Mouse (Mus musculus): ENCODE measurements at regions not wholly inside any gene's neighbourhood (a gene's known extent, or its start where the extent isn't known, plus 50 kb on each side); places are given as distances from the start of the nearest gene placed in this dataset.

GRCm38 (mm10) chr19:56046784-56047390 lies 240.1 kb upstream of the Habp2 start:
- H3K4me1 ChIP-seq: no peaks in the 10 kb centered on the region
- no peak overlapping the region for H3K9ac ChIP-seq
- 78% methylated on average over 16 of the region's 16 CpGs for WGBS
- H3K4me3 ChIP-seq (replicated peaks): no peak overlapping the region
- H3K36me3 ChIP-seq: no peaks in the 10 kb centered on the region
- no peak for ATAC-seq (replicated peaks; ENCODE audit: low FRiP score)
- H3K9me3 ChIP-seq (replicated peaks): no peaks in the 10 kb centered on the region
- no peak overlapping the region for H3K27ac ChIP-seq
- no peak overlapping the region for H3K4me2 ChIP-seq
- H3K27me3 ChIP-seq: no peaks in the 10 kb centered on the region

GRCm38 (mm10) chr19:56054186-56054585 lies 232.8 kb upstream of the Habp2 start:
- 88% methylated on average over 8 of the region's 8 CpGs for WGBS
- Histone ChIP-seq H3K27me3 (no peaks in the 10 kb centered on the region), H3K4me3 (replicated peaks) (no peak overlapping the region), H3K9me3 (replicated peaks) (no peaks in the 10 kb centered on the region), H3K4me2 (no peak overlapping the region), H3K9ac (no peak overlapping the region), H3K36me3 (no peaks in the 10 kb centered on the region), H3K27ac (no peak overlapping the region), H3K4me1 (no peaks in the 10 kb centered on the region)
- ATAC-seq (replicated peaks; ENCODE audit: low FRiP score): no peak

- H3K9ac ChIP-seq: no peak overlapping the region
- no peaks in the 10 kb centered on the region for H3K4me1 ChIP-seq
- no peaks in the 10 kb centered on the region for H3K27me3 ChIP-seq
- no peaks in the 10 kb centered on the region for H3K36me3 ChIP-seq
- 82% methylated on average over 6 of the region's 6 CpGs for WGBS
- no peak overlapping the region for H3K4me2 ChIP-seq
- no peak overlapping the region for H3K4me3 ChIP-seq (replicated peaks)
- H3K9me3 ChIP-seq (replicated peaks): no peaks in the 10 kb centered on the region
- no peak overlapping the region for H3K27ac ChIP-seq
- ATAC-seq (replicated peaks; ENCODE audit: low FRiP score): no peak
Measured at GRCm38 (mm10) chr19:56056397-56056796, 230.5 kb upstream of the Habp2 start.

GRCm38 (mm10) chr19:56061882-56062540 lies 224.9 kb upstream of the Habp2 start:
- H3K9ac ChIP-seq: no peak overlapping the region

GRCm38 (mm10) chr19:56063099-56063498 lies 223.8 kb upstream of the Habp2 start:
- Histone ChIP-seq H3K9me3 (replicated peaks) (no peaks in the 10 kb centered on the region), H3K27ac (no peak overlapping the region), H3K36me3 (no peaks in the 10 kb centered on the region), H3K4me2 (no peak overlapping the region), H3K4me3 (replicated peaks) (no peak overlapping the region), H3K4me1 (peaks cover 13% of the 10 kb centered on the region; the same call in 1 of the 2 replicates), H3K27me3 (no peaks in the 10 kb centered on the region), H3K9ac (no peak overlapping the region)
- 72% methylated on average over 5 of the region's 5 CpGs for WGBS
- ATAC-seq (replicated peaks; ENCODE audit: low FRiP score): no peak

More at GRCm38 (mm10) chr19:56061882-56062540, 224.9 kb upstream of the Habp2 start:
- no peak for ATAC-seq (replicated peaks; ENCODE audit: low FRiP score)
- no peak overlapping the region for H3K4me2 ChIP-seq
- WGBS: 64% methylated on average over 10 of the region's 10 CpGs
- no peaks in the 10 kb centered on the region for H3K27me3 ChIP-seq
- H3K36me3 ChIP-seq: no peaks in the 10 kb centered on the region
- H3K4me1 ChIP-seq: peaks cover 12% of the 10 kb centered on the region; the same call in 1 of the 2 replicates
- H3K4me3 ChIP-seq (replicated peaks): no peak overlapping the region
- H3K27ac ChIP-seq: no peak overlapping the region
- no peaks in the 10 kb centered on the region for H3K9me3 ChIP-seq (replicated peaks)

GRCm38 (mm10) chr19:56065730-56066129 lies 221.2 kb upstream of the Habp2 start:
- ATAC-seq (replicated peaks; ENCODE audit: low FRiP score): peak; percentile 58; the same call in 1 of the 2 replicates
- no peak overlapping the region for H3K4me2 ChIP-seq
- H3K9ac ChIP-seq: no peak overlapping the region
- 14% methylated on average over 6 of the region's 6 CpGs for WGBS
- no peaks in the 10 kb centered on the region for H3K36me3 ChIP-seq
- H3K4me3 ChIP-seq (replicated peaks): no peak overlapping the region
- H3K9me3 ChIP-seq (replicated peaks): no peaks in the 10 kb centered on the region
- peaks cover 18% of the 10 kb centered on the region for H3K4me1 ChIP-seq
- no peaks in the 10 kb centered on the region for H3K27me3 ChIP-seq
- H3K27ac ChIP-seq: no peak overlapping the region

- H3K4me1 ChIP-seq: peaks cover 26% of the 10 kb centered on the region
- no peaks in the 10 kb centered on the region for H3K9me3 ChIP-seq (replicated peaks)
- no peak overlapping the region for H3K4me2 ChIP-seq
- no peak for ATAC-seq (replicated peaks; ENCODE audit: low FRiP score)
- H3K4me3 ChIP-seq (replicated peaks): no peak overlapping the region
- 76% methylated on average over 8 of the region's 8 CpGs for WGBS
- no peak overlapping the region for H3K9ac ChIP-seq
- H3K27me3 ChIP-seq: no peaks in the 10 kb centered on the region
- no peaks in the 10 kb centered on the region for H3K36me3 ChIP-seq
- H3K27ac ChIP-seq: no peak overlapping the region
Measured at GRCm38 (mm10) chr19:56068165-56068564, 218.8 kb upstream of the Habp2 start.

GRCm38 (mm10) chr19:56068854-56069253 lies 218.1 kb upstream of the Habp2 start:
- no peak for ATAC-seq (replicated peaks; ENCODE audit: low FRiP score)
- no peak overlapping the region for H3K4me3 ChIP-seq (replicated peaks)
- H3K9me3 ChIP-seq (replicated peaks): no peaks in the 10 kb centered on the region
- H3K4me2 ChIP-seq: no peak overlapping the region
- peaks cover 26% of the 10 kb centered on the region for H3K4me1 ChIP-seq
- WGBS: 75% methylated on average over 12 of the region's 12 CpGs
- H3K27ac ChIP-seq: 0 out of 2 replicates have a peak overlapping the region, but pooled peaks have one; percentile 22
- no peaks in the 10 kb centered on the region for H3K27me3 ChIP-seq
- H3K9ac ChIP-seq: no peak overlapping the region
- H3K36me3 ChIP-seq: no peaks in the 10 kb centered on the region

- no peak overlapping the region for H3K4me3 ChIP-seq (replicated peaks)
- no peak overlapping the region for H3K4me2 ChIP-seq
- no peaks in the 10 kb centered on the region for H3K27me3 ChIP-seq
- no peaks in the 10 kb centered on the region for H3K9me3 ChIP-seq (replicated peaks)
- no peak for ATAC-seq (replicated peaks; ENCODE audit: low FRiP score)
- 0 out of 2 replicates have a peak overlapping the region, but pooled peaks have one; percentile 22 for H3K27ac ChIP-seq
- no peaks in the 10 kb centered on the region for H3K36me3 ChIP-seq
- H3K9ac ChIP-seq: no peak overlapping the region
- peaks cover 26% of the 10 kb centered on the region for H3K4me1 ChIP-seq
- 65% methylated on average over 10 of the region's 10 CpGs for WGBS
Measured at GRCm38 (mm10) chr19:56069266-56069665, 217.7 kb upstream of the Habp2 start.

- no peak for ATAC-seq (replicated peaks; ENCODE audit: low FRiP score)
- H3K36me3 ChIP-seq: no peaks in the 10 kb centered on the region
- no peaks in the 10 kb centered on the region for H3K9me3 ChIP-seq (replicated peaks)
- WGBS: 45% methylated on average over 4 of the region's 4 CpGs
- no peak overlapping the region for H3K4me3 ChIP-seq (replicated peaks)
- no peaks in the 10 kb centered on the region for H3K27me3 ChIP-seq
- no peak overlapping the region for H3K27ac ChIP-seq
- H3K9ac ChIP-seq: no peak overlapping the region
- H3K4me1 ChIP-seq: peaks cover 19% of the 10 kb centered on the region
- no peak overlapping the region for H3K4me2 ChIP-seq
Measured at GRCm38 (mm10) chr19:56071340-56071739, 215.6 kb upstream of the Habp2 start.

GRCm38 (mm10) chr19:56076128-56076527 lies 210.8 kb upstream of the Habp2 start:
- no peaks in the 10 kb centered on the region for H3K36me3 ChIP-seq
- H3K4me1 ChIP-seq: peaks cover 4% of the 10 kb centered on the region
- no peak overlapping the region for H3K9ac ChIP-seq
- no peaks in the 10 kb centered on the region for H3K27me3 ChIP-seq
- no peak for ATAC-seq (replicated peaks; ENCODE audit: low FRiP score)
- WGBS: 64% methylated on average over 8 of the region's 8 CpGs
- no peak overlapping the region for H3K4me2 ChIP-seq
- H3K9me3 ChIP-seq (replicated peaks): no peaks in the 10 kb centered on the region
- H3K4me3 ChIP-seq (replicated peaks): no peak overlapping the region
- H3K27ac ChIP-seq: no peak overlapping the region

- Histone ChIP-seq H3K4me2 (no peak overlapping the region), H3K9ac (no peak overlapping the region), H3K27me3 (no peaks in the 10 kb centered on the region), H3K36me3 (no peaks in the 10 kb centered on the region), H3K4me1 (no peaks in the 10 kb centered on the region), H3K4me3 (replicated peaks) (no peak overlapping the region), H3K9me3 (replicated peaks) (no peaks in the 10 kb centered on the region), H3K27ac (no peak overlapping the region)
- no peak for ATAC-seq (replicated peaks; ENCODE audit: low FRiP score)
- WGBS: 80% methylated on average over 8 of the region's 8 CpGs
Measured at GRCm38 (mm10) chr19:56077491-56077890, 209.4 kb upstream of the Habp2 start.
